Mouse (Mus musculus) stomach, embryonic 15.5 days (tissue): ENCODE measurements at regions not wholly inside any gene's neighbourhood (a gene's known extent, or its start where the extent isn't known, plus 50 kb on each side); places are given as distances from the start of the nearest gene placed in this dataset.

ENCODE experiments used
- ATAC-seq: fragments of 200-750 bp; cut with Nextera tagmentation; 2 replicates; pipeline ENCODE4 v1.8.0; 2017; ENCODE audit warnings: low read depth, moderate number of reproducible peaks, moderate TSS enrichment; ENCODE audit not compliant: insufficient read depth, low FRiP score
- H3K27ac ChIP-seq: fragments of 300-500 bp; sonication (generic); 2 replicates; pipeline ENCODE4 v1.5.1; 2015; ENCODE audit warnings: mild to moderate bottlenecking, inconsistent platforms
- H3K27me3 ChIP-seq: fragments of 300-500 bp; sonication (generic); replicated peaks from 2 replicates; pipeline ENCODE4 v1.6.1; 2015; ENCODE audit warnings: inconsistent platforms
- H3K36me3 ChIP-seq: fragments of 300-500 bp; sonication (generic); 2 replicates; pipeline ENCODE4 v1.6.1; 2015; ENCODE audit warnings: inconsistent platforms
- H3K4me1 ChIP-seq: fragments of 300-500 bp; sonication (generic); 2 replicates; pipeline ENCODE4 v1.6.1; 2015; ENCODE audit warnings: inconsistent platforms
- H3K4me2 ChIP-seq: fragments of 300-500 bp; sonication (generic); 2 replicates; pipeline ENCODE4 v1.6.1; 2015; ENCODE audit warnings: mild to moderate bottlenecking, inconsistent platforms
- H3K4me3 ChIP-seq: fragments of 300-500 bp; sonication (generic); replicated peaks from 2 replicates; pipeline ENCODE4 v1.5.1; 2015; ENCODE audit warnings: inconsistent platforms
- H3K9ac ChIP-seq: fragments of 300-500 bp; sonication (generic); 2 replicates; pipeline ENCODE4 v1.6.1; 2015; ENCODE audit warnings: inconsistent platforms
- H3K9me3 ChIP-seq: fragments of 300-500 bp; sonication (generic); 2 replicates; pipeline ENCODE4 v1.6.1; 2016; ENCODE audit warnings: inconsistent platforms
- WGBS: fragments of 180-500 bp; shearing (Covaris S2); methylation state at CpG from one replicate; pipeline ENCODE4 v1.1.7; 2015; 5-methylcytosine and 5-hydroxymethylcytosine counted together

DNA sequence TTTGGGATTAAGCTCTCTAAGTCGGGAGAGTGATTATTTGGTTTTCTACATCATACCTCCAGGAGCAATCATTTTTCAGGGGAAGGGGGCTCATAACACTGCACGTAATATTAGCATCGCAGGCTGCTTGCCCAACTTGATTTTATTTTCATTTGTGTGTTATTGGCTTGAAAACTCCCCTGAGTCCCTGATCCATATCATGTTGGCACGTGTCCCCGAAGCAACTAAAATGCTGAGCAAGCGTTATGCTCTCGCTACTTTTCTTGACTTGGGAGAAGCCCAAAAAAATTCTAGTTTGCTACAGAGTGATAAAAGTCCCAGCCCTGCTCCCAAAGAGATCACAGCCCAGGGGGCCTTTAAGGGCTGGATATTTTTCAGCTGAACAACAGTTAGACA, 170.7 kb upstream of the Habp2 start:
- H3K9ac ChIP-seq, result no peak overlapping the region
- no peak; the same call in 1 of the 2 replicates for ATAC-seq
- peaks cover 9% of the 10 kb centered on the region; the same call in 1 of the 2 replicates for H3K4me1 ChIP-seq
- no peaks in the 10 kb centered on the region for H3K36me3 ChIP-seq
- WGBS, result 39% methylated on average over 7 of the region's 7 CpGs
- no peaks in the 10 kb centered on the region for H3K9me3 ChIP-seq
- H3K27me3 ChIP-seq, result no peaks in the 10 kb centered on the region
- no peak overlapping the region for H3K4me3 ChIP-seq
- peak overlapping the region; percentile 67 for H3K27ac ChIP-seq
- 0 out of 2 replicates have a peak overlapping the region, but pooled peaks have one; percentile 13 for H3K4me2 ChIP-seq

DNA sequence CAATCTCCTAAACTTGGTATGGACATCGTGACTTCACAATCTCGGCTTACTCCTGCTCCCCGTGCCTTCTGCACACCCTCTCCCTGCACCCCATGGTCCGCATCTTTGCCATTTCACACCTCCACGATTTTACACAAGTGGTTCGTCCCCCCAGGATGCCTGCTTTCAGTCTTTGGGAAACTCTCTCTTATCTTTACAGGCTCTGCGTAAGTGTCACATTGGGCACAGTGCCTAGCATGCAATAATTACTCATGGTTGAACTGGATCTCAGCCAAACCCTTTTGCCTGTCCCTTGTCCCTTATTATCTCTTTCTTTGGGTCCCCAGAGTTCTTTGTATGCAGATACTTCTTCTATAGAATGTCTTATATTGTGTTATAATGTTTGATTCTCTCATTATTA, 166.2 kb upstream of the Habp2 start:
- no peaks in the 10 kb centered on the region for H3K9me3 ChIP-seq
- H3K27ac ChIP-seq, result no peak overlapping the region
- 90% methylated on average over 7 of the region's 7 CpGs for WGBS
- ATAC-seq, result no peak
- no peak overlapping the region for H3K4me2 ChIP-seq
- no peak overlapping the region for H3K4me3 ChIP-seq
- peaks cover 4% of the 10 kb centered on the region; the same call in 1 of the 2 replicates for H3K4me1 ChIP-seq
- no peaks in the 10 kb centered on the region for H3K27me3 ChIP-seq
- H3K9ac ChIP-seq, result no peak overlapping the region
- no peaks in the 10 kb centered on the region for H3K36me3 ChIP-seq

DNA sequence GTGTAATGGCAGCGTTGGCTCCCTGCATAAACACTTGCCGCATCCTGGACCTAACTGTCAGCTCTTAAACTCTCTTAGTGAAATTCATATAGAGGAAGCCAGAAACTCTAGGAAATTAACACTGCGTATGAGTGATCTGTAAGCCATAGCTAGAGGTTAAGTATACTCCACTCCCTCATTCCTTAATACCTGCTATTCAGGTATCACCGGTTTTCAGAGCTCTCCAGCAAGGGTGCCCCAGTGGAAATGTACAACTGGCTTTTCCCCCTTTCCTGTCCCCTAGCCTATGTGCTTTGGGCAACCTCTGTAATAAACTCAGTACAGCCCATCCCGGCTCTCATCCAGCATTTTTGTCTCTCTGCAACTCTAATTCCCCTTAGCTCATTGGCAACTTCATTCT, 164.8 kb upstream of the Habp2 start:
- H3K9ac ChIP-seq, result no peak overlapping the region
- 59% methylated on average over 5 of the region's 5 CpGs for WGBS
- peak; percentile 83; the same call in 1 of the 2 replicates for ATAC-seq

DNA sequence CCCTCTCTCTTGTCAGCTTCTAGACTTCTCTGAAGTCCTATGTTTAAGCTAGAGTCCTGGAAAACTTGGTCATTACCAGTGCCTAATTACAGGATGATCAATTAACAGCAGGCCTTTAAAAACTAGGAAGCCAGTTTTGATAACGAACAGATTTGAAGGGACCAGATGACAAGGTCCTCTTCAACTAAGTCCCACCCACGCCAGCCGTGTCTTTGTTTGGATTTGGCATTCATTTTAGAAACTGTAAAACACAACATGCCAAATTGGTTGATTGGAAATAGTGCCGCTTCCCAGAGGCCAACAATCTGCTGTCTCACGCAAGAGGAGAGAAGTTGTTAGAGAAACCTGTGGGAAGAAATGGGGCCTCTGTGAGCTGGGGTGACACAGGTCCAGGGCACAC, 155.4 kb upstream of the Habp2 start:
- Histone ChIP-seq H3K4me1 (no peaks in the 10 kb centered on the region; the same call in 1 of the 2 replicates), H3K27me3 (0 out of 2 replicates have a peak, but pooled peaks cover 2% of the 10 kb centered on the region), H3K27ac (no peak overlapping the region), H3K4me3 (no peak overlapping the region), H3K36me3 (no peaks in the 10 kb centered on the region), H3K9ac (no peak overlapping the region), H3K9me3 (no peaks in the 10 kb centered on the region), H3K4me2 (no peak overlapping the region)
- ATAC-seq, result no peak
- 61% methylated on average over 5 of the region's 5 CpGs for WGBS

More for the DNA sequence above, 164.8 kb upstream of the Habp2 start:
- no peaks in the 10 kb centered on the region for H3K4me1 ChIP-seq
- H3K4me2 ChIP-seq, result no peak overlapping the region
- H3K36me3 ChIP-seq, result no peaks in the 10 kb centered on the region
- H3K27ac ChIP-seq, result peak overlapping the region; percentile 55; the same call in 1 of the 2 replicates
- H3K9me3 ChIP-seq, result no peaks in the 10 kb centered on the region
- H3K27me3 ChIP-seq, result no peaks in the 10 kb centered on the region
- no peak overlapping the region for H3K4me3 ChIP-seq

DNA sequence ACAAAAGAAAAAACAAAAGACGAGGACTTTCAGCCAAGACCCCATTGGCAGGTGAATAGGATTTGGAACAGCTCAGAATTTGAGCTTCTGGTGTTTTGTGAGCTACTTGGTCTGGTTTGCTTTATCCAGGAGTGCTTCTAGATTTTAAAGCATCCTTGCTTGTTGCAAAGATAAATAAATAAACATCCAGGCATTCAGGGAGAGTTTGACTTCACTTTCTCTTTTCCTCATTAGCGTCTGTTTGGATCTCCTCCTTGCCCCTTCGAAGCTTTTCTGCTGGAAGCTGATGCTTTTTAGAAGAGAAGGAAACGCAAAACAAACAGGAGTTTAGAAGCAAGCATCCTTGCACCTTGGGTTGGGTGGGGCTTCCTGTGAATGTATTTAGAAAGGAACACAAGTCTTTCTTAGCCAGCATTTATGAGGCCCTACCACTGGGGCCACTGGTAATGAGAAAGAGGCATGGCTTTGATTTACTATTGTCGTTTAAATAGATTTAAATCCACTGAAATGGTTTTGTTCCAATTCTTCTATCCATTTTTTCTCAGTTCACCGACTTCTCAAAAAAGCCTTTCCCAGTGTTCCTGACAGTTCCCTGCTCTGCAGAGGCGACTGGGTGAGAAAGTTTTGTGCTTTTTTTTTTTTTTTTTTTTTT, 153.9 kb upstream of the Habp2 start:
- H3K4me1 ChIP-seq, result no peaks in the 10 kb centered on the region; the same call in 1 of the 2 replicates
- no peak overlapping the region for H3K27ac ChIP-seq
- no peaks in the 10 kb centered on the region for H3K36me3 ChIP-seq
- WGBS, result 43% methylated on average over 7 of the region's 7 CpGs
- H3K27me3 ChIP-seq, result 0 out of 2 replicates have a peak, but pooled peaks cover 2% of the 10 kb centered on the region
- H3K9ac ChIP-seq, result no peak overlapping the region
- H3K4me2 ChIP-seq, result no peak overlapping the region
- no peak for ATAC-seq
- H3K9me3 ChIP-seq, result no peaks in the 10 kb centered on the region
- H3K4me3 ChIP-seq, result no peak overlapping the region

GRCm38 (mm10) chr19:56133565-56133964, 153.4 kb upstream of the Habp2 start:
- Histone ChIP-seq H3K27ac (no peak overlapping the region), H3K4me1 (no peaks in the 10 kb centered on the region; the same call in 1 of the 2 replicates), H3K9ac (no peak overlapping the region), H3K4me3 (no peak overlapping the region), H3K27me3 (0 out of 2 replicates have a peak, but pooled peaks cover 2% of the 10 kb centered on the region), H3K4me2 (no peak overlapping the region), H3K36me3 (no peaks in the 10 kb centered on the region), H3K9me3 (no peaks in the 10 kb centered on the region)
- ATAC-seq, result no peak
- 29% methylated on average over 5 of the region's 5 CpGs for WGBS

DNA sequence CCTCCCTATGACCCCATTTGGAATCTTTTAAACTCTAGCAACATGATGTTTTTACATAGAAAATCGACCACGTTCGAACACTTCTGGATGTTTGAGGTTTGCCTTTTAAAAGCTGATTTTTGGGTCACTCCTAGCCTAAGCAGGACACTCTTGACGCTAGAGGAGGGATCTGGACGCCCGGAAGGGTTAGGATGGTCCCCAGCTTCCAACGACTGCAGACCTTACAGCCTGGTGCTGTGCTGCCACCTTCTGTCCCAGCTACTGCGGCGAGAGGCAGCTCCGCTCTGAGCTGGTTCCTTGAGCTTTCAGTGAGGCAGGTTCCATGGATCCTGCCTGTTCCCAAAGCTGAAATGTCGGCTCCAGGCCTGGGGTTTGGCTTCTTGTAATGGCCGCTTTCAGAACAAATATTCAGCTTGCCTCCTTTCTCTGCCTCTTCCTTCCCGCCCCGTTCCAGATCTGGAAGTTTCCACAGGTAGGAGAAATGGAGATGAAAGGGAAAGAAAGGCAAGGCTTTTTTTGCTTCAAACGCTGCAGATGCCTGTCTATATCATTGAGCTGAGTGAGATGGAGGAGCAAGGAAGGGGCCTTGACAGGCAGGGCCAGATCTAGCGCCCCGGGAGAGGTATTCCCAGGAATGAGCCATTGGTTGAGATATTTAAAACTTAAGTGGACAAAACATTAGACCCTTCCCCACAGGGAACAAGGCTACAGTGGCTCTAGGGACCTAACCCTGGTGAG, 152.7 kb upstream of the Habp2 start:
- Histone ChIP-seq H3K4me2 (peak overlapping the region; percentile 36), H3K36me3 (no peaks in the 10 kb centered on the region), H3K27ac (no peak overlapping the region), H3K9me3 (no peaks in the 10 kb centered on the region), H3K4me1 (no peaks in the 10 kb centered on the region; the same call in 1 of the 2 replicates), H3K9ac (no peak overlapping the region), H3K4me3 (no peak overlapping the region), H3K27me3 (0 out of 2 replicates have a peak, but pooled peaks cover 2% of the 10 kb centered on the region)
- ATAC-seq, result peak; percentile 85
- 18% methylated on average over 17 of the region's 17 CpGs for WGBS

GRCm38 (mm10) chr19:56135306-56135928, 151.5 kb upstream of the Habp2 start:
- H3K27me3 ChIP-seq, result 0 out of 2 replicates have a peak, but pooled peaks cover 2% of the 10 kb centered on the region
- H3K36me3 ChIP-seq, result no peaks in the 10 kb centered on the region
- no peak overlapping the region for H3K27ac ChIP-seq
- no peaks in the 10 kb centered on the region for H3K9me3 ChIP-seq
- no peak overlapping the region for H3K4me2 ChIP-seq
- WGBS, result 76% methylated on average over 7 of the region's 7 CpGs
- H3K4me3 ChIP-seq, result no peak overlapping the region
- ATAC-seq, result no peak
- no peaks in the 10 kb centered on the region; the same call in 1 of the 2 replicates for H3K4me1 ChIP-seq
- no peak overlapping the region for H3K9ac ChIP-seq

GRCm38 (mm10) chr19:56140540-56140939, 146.4 kb upstream of the Habp2 start:
- 82% methylated on average over 2 of the region's 2 CpGs for WGBS
- H3K36me3 ChIP-seq, result no peaks in the 10 kb centered on the region
- no peak overlapping the region for H3K4me2 ChIP-seq
- no peaks in the 10 kb centered on the region for H3K27me3 ChIP-seq
- no peak overlapping the region for H3K9ac ChIP-seq
- no peaks in the 10 kb centered on the region for H3K4me1 ChIP-seq
- 0 out of 2 replicates have a peak, but pooled peaks cover 4% of the 10 kb centered on the region for H3K9me3 ChIP-seq
- ATAC-seq, result no peak
- no peak overlapping the region for H3K27ac ChIP-seq
- no peak overlapping the region for H3K4me3 ChIP-seq

DNA sequence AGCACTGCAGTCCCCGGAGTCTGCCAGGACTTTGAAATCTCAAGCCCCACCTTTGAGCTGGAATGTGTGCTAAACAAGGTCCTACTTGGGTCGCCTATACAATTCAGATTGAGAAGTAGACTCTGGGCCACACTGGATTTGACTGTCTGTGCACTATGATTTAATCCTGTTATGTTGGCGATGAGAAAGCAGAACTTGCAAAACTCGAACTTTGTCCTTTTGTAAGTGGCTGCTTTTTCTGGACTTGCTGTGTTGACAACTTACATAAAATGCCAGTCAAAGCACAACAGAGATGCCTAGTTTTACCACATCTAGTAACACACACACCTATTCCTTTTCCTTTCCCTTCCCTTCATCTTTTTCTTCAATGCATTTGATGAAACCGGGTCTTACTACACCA, 142.7 kb upstream of the Habp2 start:
- H3K4me3 ChIP-seq, result no peak overlapping the region
- no peaks in the 10 kb centered on the region for H3K4me1 ChIP-seq
- 0 out of 2 replicates have a peak, but pooled peaks cover 4% of the 10 kb centered on the region for H3K9me3 ChIP-seq
- no peak overlapping the region for H3K4me2 ChIP-seq
- WGBS, result 79% methylated on average over 5 of the region's 5 CpGs
- H3K27me3 ChIP-seq, result no peaks in the 10 kb centered on the region
- no peak for ATAC-seq
- H3K27ac ChIP-seq, result no peak overlapping the region
- H3K36me3 ChIP-seq, result no peaks in the 10 kb centered on the region
- no peak overlapping the region for H3K9ac ChIP-seq

- no peak overlapping the region for H3K9ac ChIP-seq
- ATAC-seq, result no peak
- no peaks in the 10 kb centered on the region for H3K9me3 ChIP-seq
- H3K4me2 ChIP-seq, result no peak overlapping the region
- H3K36me3 ChIP-seq, result no peaks in the 10 kb centered on the region
- H3K4me3 ChIP-seq, result no peak overlapping the region
- no peak overlapping the region for H3K27ac ChIP-seq
- no peaks in the 10 kb centered on the region for H3K27me3 ChIP-seq
- WGBS, result 72% methylated on average over 6 of the region's 6 CpGs
- no peaks in the 10 kb centered on the region for H3K4me1 ChIP-seq
Observed at GRCm38 (mm10) chr19:56157120-56157519, 129.8 kb upstream of the Habp2 start.

GRCm38 (mm10) chr19:56162156-56162555, 124.8 kb upstream of the Habp2 start:
- no peak for ATAC-seq
- H3K4me1 ChIP-seq, result no peaks in the 10 kb centered on the region
- 75% methylated on average over 3 of the region's 3 CpGs for WGBS
- no peaks in the 10 kb centered on the region for H3K36me3 ChIP-seq
- no peak overlapping the region for H3K4me3 ChIP-seq
- H3K27me3 ChIP-seq, result no peaks in the 10 kb centered on the region
- H3K9ac ChIP-seq, result no peak overlapping the region
- H3K4me2 ChIP-seq, result no peak overlapping the region
- no peak overlapping the region for H3K27ac ChIP-seq
- H3K9me3 ChIP-seq, result no peaks in the 10 kb centered on the region
